Mouse (Mus musculus) frontal cortex, postnatal 36 days (tissue): ENCODE data around the gene Actn3.

Source experiments
- DNase-seq, 2 experiments: peaks; one replicate each; pipeline ENCODE4 v3.0.0; 2022; ENCODE audit warnings: low spot score in 2 of 2

The Actn3 gene

DNA sequence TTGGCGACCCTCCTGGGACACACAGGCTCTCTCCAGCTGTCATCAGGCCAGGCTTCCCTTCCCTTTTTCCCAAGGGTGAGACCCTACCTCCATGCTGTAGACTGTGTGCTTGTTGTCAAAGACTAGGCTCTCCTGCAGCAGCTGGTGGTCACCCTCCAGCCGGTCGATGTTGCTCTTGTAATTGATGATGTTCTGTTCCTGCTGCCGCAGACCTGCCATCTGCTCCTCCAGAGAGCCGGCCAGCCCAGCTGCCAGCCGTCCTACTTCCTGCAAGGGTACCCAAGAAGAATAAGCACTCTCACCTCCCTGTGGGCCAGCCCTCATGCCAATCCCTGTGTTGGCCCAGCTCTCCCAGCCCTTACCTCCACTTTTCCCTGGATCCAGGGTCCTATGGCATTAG lies 14.7 kb downstream of the Actn3 start:
- DNase-seq = no peak

GRCm38 (mm10) chr19:4859081-4859480 lies 18.6 kb downstream of the Actn3 start:
- no peak for DNase-seq

DNA sequence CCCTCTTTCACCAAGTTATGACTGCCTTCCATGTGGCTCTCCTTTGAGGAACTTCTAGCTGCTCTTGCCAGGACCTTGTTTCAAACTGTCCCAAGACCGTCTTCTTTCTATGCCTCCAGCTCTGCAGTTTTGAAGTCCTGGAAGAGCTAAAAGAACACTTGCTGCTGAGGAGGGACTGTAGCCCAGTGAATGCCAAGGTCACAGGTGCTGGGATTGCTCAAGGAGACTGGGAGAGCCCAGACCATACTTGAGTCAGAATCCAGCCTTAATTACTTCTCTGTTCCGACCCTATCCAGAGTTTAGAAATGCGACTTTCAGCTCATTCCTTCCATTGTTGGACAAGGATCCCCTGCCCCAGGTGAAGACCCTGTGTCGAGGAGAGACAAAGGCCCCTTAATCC lies 21.8 kb downstream of the Actn3 start:
- DNase-seq = no peak

GRCm38 (mm10) chr19:4855470-4855820 lies 22.3 kb downstream of the Actn3 start:
- DNase-seq = no peak

DNA sequence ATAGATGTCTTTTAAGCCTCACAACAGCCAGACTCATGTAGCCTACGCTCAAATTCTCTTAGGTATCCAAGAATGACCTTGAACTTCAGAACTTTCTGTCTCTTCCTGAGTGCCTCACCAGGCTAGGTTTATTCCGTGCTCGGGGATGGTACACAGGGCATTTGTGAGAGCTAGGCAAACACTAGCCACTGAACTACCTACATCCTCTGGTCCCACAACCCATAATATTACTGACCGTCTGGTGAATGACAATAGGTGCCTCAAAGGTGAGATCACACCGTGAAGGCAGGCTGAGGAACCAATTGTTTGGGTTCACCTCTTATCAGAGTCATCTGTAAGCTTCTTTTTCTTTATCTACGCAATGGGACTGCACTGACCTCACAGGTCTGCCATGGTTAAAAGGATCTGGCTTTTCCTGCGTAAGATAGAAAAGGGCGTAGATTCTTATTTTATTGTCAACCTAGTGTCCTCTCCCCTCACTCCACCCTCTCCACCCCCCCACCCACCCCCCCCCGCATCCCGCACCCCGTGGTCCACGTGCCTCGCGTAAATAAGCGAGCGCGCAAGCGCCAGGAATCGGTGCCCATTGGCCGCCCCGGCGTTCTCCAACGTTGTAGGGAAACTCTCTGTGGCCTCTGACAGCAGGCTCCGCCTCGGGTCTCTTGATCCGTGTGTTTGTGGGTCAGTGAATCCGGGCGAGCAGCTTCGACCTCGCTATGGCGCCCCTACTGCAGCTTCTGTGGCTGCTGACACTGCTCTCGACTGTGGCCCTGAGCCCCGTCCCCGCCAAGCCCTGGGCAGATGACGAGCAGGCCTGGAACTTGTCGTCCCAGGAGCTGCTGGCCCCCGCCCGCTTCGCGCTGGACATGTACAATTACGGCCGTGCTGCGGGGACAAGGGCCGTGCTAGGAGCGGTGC lies 22.9 kb downstream of the Actn3 start, which contains the start of gene Ctsf:
Ctsf (plus strand) TSS at position 579 of the 918 bp plus-strand sequence.
- DNase-seq = peak; percentile 88 to 92

DNA sequence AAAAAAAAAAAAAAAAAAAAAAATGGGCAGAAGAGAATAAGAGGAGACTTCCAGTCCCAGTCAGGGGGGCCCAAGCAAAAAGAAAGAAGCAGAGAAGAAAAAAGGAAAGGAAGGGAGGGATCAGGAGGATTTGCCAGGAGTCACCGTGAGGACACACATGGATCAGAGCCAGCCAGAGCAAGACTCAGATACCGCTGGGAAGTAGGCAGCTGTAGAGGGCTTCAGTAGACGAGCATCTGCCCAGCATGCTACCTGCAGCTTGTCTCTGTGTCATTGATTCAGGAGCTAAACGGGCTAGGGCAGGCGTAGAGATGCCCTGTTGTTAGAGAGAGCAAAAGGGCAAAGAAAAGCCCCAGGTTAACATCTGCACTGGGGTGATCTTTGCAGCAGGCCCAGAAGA lies 27.4 kb downstream of the Actn3 start:
- no peak for DNase-seq

- DNase-seq = no peak
Observed at GRCm38 (mm10) chr19:4849800-4850199, 27.9 kb downstream of the Actn3 start.

GRCm38 (mm10) chr19:4847490-4847889 lies 30.2 kb downstream of the Actn3 start:
- peak in 1 of 2 experiments; percentile 19 for DNase-seq

DNA sequence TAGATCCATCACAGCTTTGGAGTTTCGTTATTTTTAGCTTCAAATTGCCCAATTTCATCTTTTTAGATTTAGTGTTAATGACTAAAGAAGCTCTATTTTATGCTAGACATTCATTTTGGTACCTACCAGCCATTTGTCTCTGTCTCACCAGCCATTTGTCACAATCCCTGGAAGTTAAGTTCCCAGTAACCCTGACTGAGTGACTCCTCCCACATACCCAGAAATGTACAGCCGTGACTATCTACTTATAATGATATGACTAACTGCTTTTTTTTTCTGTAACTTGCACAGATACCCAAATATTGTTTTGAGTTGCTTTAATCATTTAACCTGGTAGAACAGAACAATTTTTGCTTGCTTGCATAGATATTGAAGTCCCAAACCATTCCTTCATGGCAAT lies 31.9 kb downstream of the Actn3 start:
- no peak for DNase-seq

DNA sequence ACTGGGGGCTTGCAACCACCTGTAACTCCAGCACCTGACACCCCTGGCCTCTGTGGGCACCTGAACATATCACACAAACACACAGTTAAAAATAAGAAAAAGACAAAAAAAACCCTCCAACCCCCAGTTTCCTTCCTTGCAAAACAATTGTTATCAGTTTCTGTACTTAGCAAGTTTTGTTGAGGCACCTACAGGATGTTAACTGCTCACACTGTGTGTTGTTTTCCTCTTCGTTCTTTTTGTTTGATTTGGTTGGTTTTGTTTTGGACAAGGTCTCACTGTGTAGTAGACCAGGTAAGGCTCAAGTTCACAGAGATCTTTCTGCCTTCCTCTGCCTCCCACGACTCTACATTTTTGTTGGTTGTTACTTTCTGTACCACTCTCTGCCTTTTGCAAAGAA lies 35.1 kb downstream of the Actn3 start:
- no peak for DNase-seq

DNA sequence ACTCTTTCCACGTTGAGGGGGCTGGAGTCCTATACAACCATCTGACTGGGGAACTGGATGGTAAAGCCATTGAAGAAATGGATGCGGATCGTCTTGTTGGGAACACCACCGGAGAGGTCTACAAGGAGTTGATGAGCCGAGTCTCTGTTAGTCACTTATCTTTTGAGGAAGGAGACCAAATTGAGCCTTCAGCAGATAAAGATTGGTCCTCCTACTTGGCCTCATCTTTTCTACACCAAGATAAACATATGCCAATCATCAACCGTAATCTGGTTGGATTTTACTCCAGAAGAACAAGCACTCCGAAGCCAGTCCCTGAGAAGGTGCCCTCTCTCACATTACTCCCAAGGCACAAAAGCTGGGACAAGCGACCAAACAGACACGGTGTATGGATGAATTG lies 36.9 kb downstream of the Actn3 start:
- no peak for DNase-seq

GRCm38 (mm10) chr19:4839149-4839548 lies 38.6 kb downstream of the Actn3 start, which contains the start of the genes Ccs and Ccdc87:
Gene Ccs (minus strand): TSS chr19:4839332.
Gene Ccdc87 (plus strand): TSS chr19:4839366.
- DNase-seq = peak; percentile 94 to 98

- DNase-seq = no peak
Observed at GRCm38 (mm10) chr19:4838526-4839140, 39.1 kb downstream of the Actn3 start.

- DNase-seq = no peak
Observed at GRCm38 (mm10) chr19:4837049-4837448, 40.7 kb downstream of the Actn3 start.

DNA sequence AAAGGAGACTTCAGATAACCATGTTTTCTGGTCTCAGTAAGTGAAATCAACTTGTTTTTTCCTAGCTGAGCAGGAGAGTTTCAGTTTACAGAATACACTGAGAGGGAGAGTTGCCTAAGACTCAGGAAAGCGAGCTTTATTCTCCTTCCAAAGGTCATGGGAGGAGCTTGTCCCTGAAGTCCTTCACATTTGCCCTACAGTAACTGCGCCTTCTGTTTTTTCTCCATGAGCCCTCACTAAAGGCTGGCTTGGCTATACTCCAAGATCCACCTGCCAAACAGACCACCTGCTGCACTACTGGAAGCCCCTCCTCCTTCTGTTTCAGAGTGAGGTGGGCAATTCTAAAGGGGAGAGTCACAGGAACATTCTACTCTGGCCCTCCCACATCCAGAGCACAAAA lies 41.6 kb downstream of the Actn3 start:
- DNase-seq = no peak

- DNase-seq = no peak
Observed at GRCm38 (mm10) chr19:4833977-4834376, 43.7 kb downstream of the Actn3 start.

- peak; percentile 11 to 33 for DNase-seq
Observed at GRCm38 (mm10) chr19:4829156-4829555, 48.6 kb downstream of the Actn3 start.

DNA sequence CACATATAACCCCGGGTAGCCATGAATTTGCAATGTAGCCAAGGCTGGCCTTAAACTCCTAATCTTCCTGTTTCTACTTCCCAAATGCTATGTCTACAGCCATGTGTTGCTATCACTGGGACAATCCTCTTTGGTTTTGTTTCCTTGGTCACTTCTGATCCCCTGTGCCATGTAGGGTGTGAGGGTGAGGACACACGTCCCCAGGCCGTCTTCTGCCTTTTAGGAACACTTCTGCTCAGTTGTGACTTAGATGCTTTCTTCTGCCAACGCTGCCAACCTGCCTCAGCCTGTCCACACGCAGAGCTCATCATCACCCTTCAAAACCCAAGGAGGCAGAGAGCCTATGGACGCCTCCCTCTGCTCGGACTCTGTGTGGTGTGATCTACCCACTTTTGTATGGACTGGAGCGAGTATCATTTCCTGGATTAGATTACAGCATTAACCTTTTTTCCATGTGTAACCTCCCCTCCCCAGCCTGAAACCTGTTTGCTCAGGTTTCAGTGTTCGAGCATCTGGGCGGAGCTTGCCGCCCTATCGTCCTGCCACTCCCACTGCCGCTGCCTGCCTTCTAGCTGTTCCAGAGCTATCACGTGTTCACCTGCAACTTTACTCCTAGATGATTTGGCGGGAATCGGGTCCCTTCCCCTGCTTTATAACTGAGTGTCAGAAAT lies 49.1 kb downstream of the Actn3 start:
- no peak for DNase-seq

- DNase-seq = peak; percentile 60 to 72
Observed at GRCm38 (mm10) chr19:4820678-4821303, 56.9 kb downstream of the Actn3 start.

GRCm38 (mm10) chr19:4817182-4817835 lies 60.4 kb downstream of the Actn3 start:
- DNase-seq = no peak

DNA sequence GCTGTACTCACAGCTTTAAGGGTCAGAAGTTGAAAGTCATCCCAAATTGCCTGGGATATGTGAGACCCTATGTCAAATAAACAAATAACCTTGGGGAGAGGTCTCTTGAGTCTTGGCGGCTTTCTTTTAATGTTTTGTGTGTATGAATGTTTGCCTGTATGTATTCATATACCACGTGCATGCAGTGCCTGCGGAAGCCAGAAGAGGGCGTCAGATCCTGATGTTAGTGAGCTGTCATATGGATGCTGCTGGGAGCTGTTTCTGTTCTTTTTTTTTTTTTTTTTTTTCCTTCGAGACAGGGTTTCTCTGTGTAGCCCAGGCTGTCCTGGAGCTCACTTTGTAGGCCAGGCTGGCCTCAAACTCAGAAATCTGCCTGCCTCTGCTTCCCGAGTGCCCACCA lies 64.7 kb downstream of the Actn3 start:
- DNase-seq = no peak
